Mouse (Mus musculus) bone marrow, adult 2 months (tissue): Measurements from ENCODE around the gene Actn1.

Experiments used
- CTCF ChIP-seq: fragments of 200-500 bp; IDR thresholded peaks from 2 replicates; pipeline ENCODE4 v1.5.1; 2011; ENCODE audit warnings: low read length, control low read depth; ENCODE audit not compliant: control insufficient read depth, insufficient read depth
- POLR2A ChIP-seq: fragments of 200-500 bp; IDR thresholded peaks from 2 replicates; pipeline ENCODE4 v1.6.1; 2011; ENCODE audit warnings: low read depth, mild to moderate bottlenecking, control low read depth, low read length, borderline replicate concordance; ENCODE audit not compliant: control insufficient read depth

DNA sequence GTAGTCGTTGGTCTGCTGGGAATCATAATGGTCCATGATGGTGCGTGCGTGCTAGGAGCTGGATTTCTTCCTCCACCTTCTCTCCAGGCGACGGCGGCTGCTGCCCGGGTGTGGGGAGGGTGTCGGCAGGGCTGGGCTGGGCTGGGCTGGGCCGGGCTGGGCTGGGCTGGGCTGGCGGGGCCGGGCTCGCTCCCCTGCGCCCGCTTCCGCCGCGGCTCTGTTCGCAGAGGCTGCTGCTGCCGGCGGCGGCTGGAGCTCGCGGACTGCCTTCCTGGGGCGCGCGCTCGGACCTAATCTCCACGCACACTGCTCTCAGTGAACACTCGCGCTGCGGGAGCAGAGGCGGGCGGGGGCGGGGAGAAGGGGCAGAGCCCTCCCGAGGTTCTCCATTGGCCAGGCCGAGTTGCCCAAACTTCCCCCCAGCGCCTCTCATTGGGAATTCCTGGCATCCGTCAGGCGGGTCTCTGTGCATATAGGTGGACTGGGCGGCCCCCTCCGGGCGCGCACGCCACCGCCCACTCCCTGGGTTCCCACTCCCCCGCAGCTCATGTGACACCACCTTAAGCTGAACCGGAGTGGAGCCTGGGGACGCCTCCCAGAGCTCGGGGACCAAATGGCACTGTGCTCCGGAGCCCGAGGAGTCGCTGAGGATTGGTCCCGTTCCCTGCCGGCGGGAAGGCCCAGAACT, at the start of gene Actn1:
- TF ChIP-seq CTCF (no peak), POLR2A (peak; percentile 50; the same call in 1 of the 2 replicates)
